Mouse (Mus musculus) adrenal gland, adult (tissue): Measurements from ENCODE around the gene C3.
A peak's percentile ranks its signal among the peaks of the same experiment; 100 is the strongest.

ENCODE experiments used
- DNase-seq, 2 experiments: peaks; one replicate each; pipeline ENCODE4 v3.0.0; 2022 to 2023; ENCODE audit warnings: low spot score in 1 of 2; ENCODE audit not compliant: inconsistent age in 2 of 2

Gene C3

GRCm38 (mm10) chr17:57250461-57251160 lies 22.7 kb upstream of the C3 start:
- peak; percentile 75 to 89 for DNase-seq

DNA sequence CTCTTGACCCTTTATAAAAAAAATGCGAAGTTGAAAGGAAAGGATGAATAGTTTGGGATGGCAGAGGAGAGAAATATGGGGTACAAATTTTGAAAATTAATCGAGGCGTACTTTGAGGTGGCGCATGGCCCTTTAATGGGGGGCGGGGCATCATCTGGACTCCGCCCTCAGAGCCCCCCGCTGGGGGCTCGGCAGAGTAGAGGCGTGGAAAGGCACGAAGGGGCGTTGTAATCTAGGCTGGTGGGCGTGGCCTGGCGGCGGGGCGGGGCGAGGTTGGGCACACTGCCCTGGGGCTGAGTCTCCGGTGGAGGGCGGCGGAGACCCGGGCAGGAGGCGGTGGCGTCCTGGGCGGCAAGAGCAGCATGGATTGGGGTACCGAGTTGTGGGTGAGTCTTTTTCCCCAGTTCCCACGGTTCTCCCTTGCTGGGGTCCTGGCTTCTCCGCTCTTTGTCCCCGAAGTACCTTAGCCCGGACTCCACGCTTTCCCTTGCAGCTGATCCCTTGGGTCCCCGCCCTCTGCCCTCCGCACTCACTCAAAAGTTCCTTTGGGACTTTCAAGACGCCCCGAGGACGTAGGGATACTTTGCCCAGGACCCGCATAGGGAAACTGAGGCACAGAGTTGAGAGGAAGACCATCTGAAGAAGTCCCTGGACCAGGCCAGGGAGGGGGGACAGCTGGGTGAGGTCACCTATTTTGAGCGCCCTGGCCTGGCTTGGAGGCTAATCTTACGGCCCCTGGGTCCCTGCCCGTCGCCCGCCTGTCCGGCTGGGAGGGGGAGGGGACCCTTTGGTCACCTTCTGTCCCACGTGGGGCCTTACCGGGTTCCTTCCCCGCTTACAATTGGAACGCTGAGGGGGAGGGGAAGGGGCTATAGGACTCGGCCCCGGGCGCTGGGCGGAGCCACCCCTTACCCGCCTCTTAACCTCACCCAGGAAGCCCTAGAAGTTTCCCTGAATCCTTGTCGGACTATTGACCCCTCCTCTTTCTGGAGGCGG lies 21.5 kb upstream of the C3 start, which contains the start of gene Trip10:
Gene Trip10, plus strand, starts transcription at position 270 of the 996 bp plus-strand sequence.
- peak; percentile 98 to 100 for DNase-seq

DNA sequence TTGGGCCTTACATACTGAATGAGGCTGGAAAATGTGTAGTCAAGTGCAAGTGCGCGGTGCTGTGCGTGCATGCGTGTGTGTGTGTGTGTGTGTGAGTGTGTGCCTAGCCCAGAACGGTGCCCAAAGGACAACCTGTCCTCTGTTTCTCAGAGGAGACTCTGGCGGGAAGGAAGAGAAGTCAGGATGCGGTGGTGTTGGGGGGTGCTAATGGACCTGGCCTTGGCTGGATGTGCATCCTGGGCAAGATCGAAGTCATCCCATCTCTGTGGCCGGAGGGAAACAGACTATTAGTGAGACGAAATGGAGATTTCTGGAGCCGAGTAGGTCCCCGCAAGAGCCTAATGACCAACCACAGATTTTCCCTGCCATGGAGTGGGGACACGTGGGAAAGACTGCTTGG lies 20.8 kb upstream of the C3 start:
- DNase-seq: peak; percentile 58 to 80

- DNase-seq: peak; percentile 91 to 96
Observed at GRCm38 (mm10) chr17:57248201-57248699, 20.3 kb upstream of the C3 start, which contains the start of gene Gpr108. TSS of gene Gpr108 (minus strand) at chr17:57248446.

DNA sequence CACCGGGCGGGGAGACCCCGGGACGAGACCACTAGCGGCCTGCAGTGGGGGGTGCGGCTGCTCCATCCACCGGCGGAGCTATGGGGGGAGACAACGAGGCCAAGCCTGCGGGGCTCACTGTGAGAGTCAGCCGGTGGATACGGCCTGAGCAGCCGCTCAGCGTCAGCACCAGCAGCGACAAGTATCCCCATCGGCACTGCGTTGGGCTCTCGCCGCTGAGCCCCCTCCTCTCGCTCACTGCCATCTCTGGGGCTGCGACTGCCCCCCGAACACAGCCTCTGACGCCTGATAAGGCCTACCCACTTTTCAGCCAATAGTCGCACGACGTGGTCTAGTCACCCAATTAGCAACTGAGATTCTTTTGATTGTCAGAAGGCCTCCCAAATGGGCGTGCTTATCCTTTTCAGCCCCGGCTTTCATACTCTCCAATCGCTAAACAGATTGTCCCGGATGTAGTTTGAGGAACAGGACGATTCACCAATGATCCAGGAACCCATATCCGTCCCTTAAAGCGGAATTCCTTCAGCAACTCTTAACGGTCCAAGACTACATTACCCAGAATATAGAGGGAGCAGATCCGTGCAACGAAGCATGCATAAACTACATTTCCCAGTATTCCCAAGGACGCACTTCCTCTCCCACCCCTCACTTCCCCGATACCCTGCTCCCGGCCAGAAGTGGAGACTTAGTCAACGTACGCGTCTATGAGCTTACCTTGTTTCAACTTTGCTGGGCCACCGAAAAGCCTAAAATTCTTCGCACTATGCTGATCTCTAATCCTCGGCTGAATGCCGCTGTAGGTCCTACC lies 19.7 kb upstream of the C3 start:
- peak; percentile 95 to 98 for DNase-seq

DNA sequence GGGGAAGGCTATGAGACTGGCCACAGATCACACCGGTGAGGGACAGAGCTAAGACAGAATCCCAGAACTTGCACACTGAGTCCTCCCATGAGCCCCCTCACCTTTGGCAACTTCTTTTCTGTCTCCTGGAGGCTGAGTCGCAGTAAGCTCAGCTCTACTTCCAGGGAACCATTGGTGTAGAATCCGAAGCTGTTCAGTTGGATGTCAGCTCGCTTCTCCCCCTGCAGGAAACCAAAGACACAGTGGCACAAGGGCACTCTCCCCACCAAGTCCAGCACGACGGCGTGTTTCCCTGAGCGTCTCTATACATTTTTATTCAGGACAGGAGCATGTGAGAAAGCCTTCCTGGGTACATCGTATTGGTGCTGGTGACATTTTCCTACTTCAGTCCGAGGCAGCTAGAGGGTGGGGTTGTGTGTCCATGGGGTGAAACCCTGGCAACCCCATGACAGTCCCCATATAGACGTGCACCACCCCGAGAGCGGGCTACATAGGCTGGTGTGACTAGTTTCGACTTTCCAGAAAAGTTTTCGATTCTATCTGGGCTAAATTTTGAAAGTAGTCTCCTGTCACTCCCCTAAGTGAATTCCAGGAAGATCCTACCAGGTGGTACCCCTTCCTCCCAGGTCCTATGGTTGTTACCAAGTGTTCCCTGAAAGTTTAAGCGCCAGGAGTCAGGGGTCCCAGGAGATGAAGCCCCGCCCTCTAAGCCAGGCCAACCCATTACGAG lies 18.9 kb upstream of the C3 start:
- DNase-seq: no peak

DNA sequence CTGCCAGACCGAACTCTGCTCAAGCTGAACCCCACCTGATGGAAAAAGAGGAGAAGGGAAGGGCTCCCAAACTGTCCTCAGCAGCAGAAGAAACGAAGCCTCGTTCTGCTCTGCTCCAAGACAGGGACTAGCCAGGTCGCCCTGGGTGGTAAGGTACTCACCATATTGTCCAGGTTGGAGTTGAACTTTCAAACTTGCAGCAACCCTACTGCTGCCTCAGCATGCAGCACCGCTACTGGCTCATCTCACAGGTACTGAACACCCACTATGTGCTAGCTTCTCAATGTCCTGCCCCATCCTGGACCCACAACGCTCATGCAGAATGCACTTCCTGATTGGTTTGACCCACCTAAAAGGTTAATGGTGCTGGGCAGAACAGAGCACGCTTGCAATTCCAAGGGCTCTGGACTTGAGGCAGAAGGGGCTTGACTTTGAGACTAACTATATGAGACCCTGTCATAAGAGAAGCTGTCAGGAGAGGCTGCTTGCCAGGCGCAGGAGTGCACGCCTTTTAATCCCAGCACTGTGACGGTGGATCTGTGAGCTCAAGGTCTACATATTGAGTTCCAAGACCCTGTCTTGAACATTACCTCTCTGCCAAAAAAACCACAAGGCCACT lies 17.5 kb upstream of the C3 start:
- no peak for DNase-seq

DNA sequence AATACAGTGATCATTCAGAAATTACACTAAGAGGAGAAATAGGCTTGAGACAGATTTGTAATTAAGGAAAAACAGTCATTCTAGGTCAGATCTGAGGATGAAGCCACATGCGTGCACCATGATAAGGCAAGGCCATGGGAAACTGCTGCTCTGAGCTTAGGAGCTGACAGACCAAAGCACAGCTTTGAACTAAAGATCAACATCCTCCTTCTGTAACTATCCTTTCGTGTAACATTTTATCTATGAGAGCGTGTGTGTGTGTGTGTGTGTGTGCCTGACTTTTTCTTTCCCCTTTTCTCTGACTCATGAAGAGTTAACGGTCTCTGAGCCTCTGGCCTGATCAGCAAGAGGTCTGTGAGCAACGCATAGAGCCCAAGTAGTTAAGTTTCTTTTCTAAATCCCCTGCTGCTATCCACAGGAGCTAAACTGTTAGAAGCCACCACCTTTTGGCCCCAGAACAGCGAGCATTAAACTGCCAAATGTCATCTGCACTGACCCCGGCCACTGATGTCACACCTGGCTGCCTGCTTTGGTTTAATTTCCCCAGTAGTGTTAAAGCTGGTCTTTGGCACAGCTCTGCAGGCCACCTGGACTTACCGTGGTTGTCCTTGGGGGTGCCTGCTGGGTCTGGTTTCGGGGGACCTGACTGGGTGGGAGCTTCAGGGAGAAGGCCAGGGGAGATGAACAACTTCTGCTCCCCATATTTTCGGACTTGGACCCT lies 15.9 kb upstream of the C3 start:
- no peak for DNase-seq

DNA sequence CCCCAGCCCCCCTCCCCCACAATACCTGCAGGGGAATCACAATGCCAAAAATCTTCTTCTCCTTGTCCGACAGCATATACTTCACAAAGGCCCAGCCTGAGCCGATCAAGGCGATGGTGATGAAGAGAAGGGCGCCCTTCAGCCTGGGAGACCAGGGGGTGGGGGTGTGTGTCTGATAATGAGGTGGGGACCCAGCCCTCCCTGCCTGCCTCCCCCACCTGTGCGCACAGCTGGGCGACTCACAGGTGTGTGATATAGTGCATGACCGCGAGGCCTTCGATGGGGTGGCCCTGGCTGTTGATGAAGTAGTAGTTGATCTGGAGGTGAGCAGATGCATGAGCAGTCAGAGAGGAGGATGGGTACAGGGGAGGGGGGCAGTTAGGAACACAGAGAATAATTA lies 9.2 kb upstream of the C3 start:
- no peak for DNase-seq

- DNase-seq: no peak
Observed at GRCm38 (mm10) chr17:57235803-57236202, 7.9 kb upstream of the C3 start.

DNA sequence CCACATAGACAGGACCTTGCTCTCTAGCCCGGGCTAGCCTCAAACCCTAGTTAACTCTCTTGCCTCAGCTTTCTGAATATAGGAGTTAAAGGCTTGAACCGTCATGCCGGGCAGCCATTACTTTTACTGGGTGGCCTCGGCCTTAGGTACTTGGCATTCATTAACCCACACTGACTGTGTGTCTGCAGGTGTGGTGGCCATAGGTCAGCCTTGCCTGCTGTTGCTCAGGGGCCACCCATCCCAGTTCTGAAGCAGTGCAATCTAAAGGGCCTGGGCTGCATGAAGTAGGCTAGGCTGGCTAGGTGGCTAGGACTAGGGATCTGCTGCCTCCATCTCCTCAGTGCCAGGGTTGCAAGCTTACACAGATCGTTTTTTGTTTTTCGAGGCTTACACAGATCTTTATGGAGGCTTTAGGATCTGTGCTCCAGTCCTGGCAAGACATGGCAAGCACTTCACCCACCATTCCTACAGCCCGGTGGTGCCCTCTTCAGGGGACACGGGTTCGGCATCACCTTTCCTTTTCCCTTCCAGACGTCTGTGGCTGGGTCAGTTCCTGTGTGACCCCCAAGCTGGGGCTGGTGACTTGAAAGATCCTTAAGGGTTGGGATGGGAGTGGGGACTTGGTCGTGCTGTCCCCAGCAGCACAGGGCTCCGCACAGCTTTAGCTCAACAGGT lies 6.5 kb upstream of the C3 start:
- DNase-seq: no peak

DNA sequence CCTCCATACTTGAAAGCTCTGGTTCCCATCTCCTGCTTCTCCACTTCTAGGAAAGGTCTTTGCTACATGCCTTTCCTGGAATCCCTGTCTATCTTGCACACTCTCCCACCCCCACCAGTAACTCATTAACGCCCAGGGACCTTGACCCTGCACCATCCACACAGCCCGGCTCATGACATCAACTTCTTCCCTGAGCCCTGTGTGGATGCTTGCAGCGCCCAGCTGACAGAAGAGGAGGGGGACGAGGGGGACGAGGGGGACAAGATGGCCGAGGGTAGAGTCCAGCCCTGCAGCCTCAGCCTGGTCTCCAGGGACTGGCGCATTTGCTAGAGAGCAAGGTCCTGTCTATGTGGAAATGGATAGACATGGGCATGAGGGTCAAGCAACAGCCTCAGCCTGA lies 5.1 kb upstream of the C3 start:
- peak in 1 of 2 experiments; percentile 74 for DNase-seq

DNA sequence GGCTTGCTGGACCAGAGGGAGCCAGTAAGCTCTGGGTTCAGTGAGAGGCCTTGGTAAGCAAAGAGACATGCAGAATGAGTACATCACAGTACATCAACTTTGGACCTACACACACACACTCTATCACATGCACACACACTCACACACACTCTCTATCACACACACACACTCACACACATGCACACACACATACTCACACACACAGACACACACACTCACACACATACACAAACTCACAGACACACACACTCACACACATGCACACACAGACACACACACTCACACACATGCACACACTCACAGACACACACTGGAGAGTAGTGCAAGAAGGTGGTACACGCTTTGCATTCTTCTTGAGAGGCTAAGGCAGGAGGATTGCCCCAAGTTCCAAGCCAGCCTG lies 4.3 kb upstream of the C3 start:
- no peak for DNase-seq

GRCm38 (mm10) chr17:57231321-57231771 lies 3.4 kb upstream of the C3 start:
- peak in 1 of 2 experiments; percentile 66 for DNase-seq

DNA sequence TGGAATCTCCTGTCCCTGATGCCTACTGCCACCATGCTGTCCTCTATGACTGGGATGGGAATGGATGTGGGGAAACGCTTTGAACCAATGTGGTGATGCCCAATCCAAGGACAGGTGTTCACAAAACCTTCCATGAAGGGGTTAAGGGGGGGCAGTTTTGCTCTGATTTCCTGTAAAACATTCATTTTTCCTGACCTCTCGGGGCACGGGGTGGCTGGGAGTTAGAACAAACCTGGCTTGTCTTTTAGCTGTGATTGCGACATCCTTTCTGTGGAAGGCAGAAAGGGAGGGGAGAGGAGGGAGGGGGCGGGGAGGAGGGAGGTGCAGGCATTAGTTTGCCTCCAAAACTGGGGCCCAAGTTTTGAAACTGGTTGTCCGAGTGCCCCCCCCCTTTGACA lies 2.8 kb upstream of the C3 start:
- peak in 1 of 2 experiments; percentile 78 for DNase-seq

DNA sequence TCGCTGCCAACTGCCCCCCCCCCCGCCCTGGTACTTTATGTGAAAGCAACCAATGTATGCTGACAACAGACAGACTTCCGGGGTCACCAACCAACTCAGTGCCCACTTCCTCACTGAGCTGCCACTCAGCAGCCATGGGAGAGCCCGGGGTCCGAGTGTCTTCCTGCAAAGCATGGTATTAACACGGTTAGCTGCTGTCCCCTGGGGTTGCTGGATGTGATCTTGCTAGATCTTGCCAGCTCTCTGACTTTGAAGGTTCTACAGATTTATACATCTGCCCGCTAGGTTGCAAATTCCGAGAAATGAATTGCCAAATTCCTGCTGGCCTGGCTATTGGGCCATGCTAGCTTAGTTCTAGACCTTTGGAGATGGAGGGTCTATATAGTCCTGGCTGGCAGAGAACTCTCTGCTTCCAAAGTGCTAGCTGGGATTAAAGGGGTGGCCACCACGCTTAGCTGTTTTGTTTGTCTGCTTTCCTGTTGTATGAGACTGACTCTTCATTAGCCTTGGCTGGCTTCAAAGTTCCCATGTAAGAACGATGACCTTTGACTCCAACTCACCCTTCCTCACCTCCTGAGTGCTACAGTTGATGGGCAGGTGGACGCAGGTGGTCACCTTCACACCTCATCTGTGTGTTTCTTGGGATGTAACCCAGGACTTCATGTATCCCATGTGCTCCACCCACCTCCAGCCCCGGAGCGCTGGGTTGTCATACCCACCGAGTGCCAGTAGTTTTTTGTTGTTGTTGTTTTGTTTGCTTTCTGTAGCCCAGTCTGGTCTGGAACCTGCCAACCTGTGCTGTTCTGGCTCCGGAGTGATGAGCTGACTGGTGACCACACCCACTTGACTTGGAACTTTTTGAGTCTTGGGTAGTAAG lies 2.2 kb upstream of the C3 start:
- DNase-seq: peak in 1 of 2 experiments; percentile 77

DNA sequence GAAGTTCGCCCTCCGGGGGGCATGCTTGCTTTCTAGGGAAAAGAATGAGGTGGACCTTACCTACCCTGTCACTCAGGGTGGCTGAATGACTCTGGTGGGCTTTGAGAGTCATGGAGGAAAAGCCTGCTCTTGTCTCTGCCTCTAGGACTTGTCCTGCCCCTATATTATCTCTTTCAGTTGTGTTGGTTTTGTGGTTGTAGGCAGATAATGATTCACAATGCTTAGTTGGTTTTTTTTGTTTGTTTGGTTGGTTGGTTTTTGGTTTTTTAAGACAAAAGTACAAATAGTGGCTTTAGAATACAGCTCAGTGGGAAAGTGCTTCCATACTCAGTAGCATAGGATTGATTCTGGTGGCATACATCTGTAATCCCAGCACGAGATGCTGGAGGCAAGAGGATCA lies 937 bp upstream of the C3 start:
- DNase-seq: no peak
